Mouse (Mus musculus) Patski (cell line): ENCODE data around the gene Banf1. TPM values are rescaled to one million over a fixed set of nuclear protein-coding genes. Genes with fewer than 3 reads are reported as not detected.

Source experiments
- ATAC-seq: fragments of 100-300 bp; one replicate; pipeline ENCODE4 v1.8.0; 2021
- CTCF ChIA-PET: fragments of 350-600 bp; sonication (Branson Sonifier 250); formaldehyde crosslinking; loops from one replicate; lab custom pipeline; 2022; ENCODE audit warnings: inconsistent platforms; lab: Charles Lee
- POLR2A ChIA-PET: fragments of 350-600 bp; sonication (Branson Sonifier 250); formaldehyde crosslinking; loops from one replicate; lab custom pipeline; 2022; ENCODE audit warnings: antibody characterized with exemption, inconsistent platforms; lab: Charles Lee
- DNase-seq: peaks from one replicate; pipeline ENCODE4 v3.0.0-alpha.2; 2011; ENCODE audit warnings: low read depth, low spot score
- H3K27me3 ChIP-seq: fragments of 371-371 bp; one replicate; pipeline ENCODE4 v1.5.1; 2021
- CTCF ChIP-seq: fragments of 100-300 bp; IDR thresholded peaks from one replicate; pipeline ENCODE4 v1.5.1; 2021
- in situ Hi-C: fragments of 300-500 bp; cut with MboI; formaldehyde crosslinking; loops from 3 replicates; pipeline ENCODE4 v1.11.1; 2018; ENCODE audit warnings: low pct_unique_long_range_greater_than_20kb, mixed read lengths
- polyA plus RNA-seq: library from polyadenylated mRNA; unstranded; gene quantifications from one replicate; pipeline ENCODE4 v1.2.3, GENCODE M21; 2021

The Banf1 gene
- polyA plus RNA-seq, 1 experiment from 2014 or later = 211 TPM

DNA sequence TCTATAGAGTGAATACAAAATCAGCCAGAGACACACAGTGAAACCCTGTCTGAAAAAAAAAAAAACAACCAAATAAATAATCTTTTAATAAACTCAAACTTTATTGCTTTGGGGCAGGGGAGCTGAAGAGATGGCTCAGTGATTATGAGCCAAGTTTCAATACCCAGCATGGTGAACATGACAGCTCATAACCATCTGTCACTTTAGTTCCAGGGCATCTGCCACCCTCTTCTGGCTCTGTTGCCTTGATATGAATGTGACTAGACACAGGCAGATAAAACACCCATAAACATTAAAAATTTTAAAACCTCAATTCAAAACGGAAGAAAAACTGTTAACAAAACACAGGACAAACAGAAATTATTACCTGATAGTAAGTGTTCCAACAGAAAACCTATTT, 10.5 kb upstream of the Banf1 start:
- ATAC-seq = no peak
- H3K27me3 ChIP-seq = no peaks in the 10 kb centered on the region
- no peak for DNase-seq
- ChIA-PET CTCF (interaction anchor here (1.9 kb wide), 1 partner anchor 31 kb away, joined by 5 read pairs; no protein-coding TSS in a partner anchor), POLR2A (no interaction called here)
- TF ChIP-seq CTCF = no peak
- in situ Hi-C loops = no loop called here

GRCm38 (mm10) chr19:5374748-5375147, 7.8 kb upstream of the Banf1 start:
- no peaks in the 10 kb centered on the region for H3K27me3 ChIP-seq
- DNase-seq (no peak), ATAC-seq (no peak)
- POLR2A ChIA-PET = interaction anchor here (1.4 kb wide), 1 partner anchor 10 kb away, joined by 3 read pairs; no protein-coding TSS in a partner anchor
- CTCF ChIA-PET = no interaction called here
- in situ Hi-C loops = no loop called here
- TF ChIP-seq CTCF = no peak

GRCm38 (mm10) chr19:5374177-5374576, 7.2 kb upstream of the Banf1 start:
- POLR2A ChIA-PET = no interaction called here
- DNase-seq (no peak), ATAC-seq (no peak)
- in situ Hi-C loops = no loop called here
- no peak for TF ChIP-seq CTCF
- H3K27me3 ChIP-seq = no peaks in the 10 kb centered on the region
- CTCF ChIA-PET = no interaction called here

- CTCF ChIA-PET = no interaction called here
- ATAC-seq = no peak
These were observed 5.8 kb upstream of the Banf1 start for GRCm38 (mm10) chr19:5372724-5373123.

GRCm38 (mm10) chr19:5370932-5371331, 4.0 kb upstream of the Banf1 start:
- ChIA-PET CTCF (interaction anchor here (1.2 to 1.6 kb wide), 2 partner anchors 8 to 117 kb away, joined by 3 read pairs; partner anchors contain the start of gene Mus81), POLR2A (interaction anchor here (0.7 kb wide), 1 partner anchor 93 kb away, joined by 5 read pairs; no protein-coding TSS in a partner anchor)
- no peak for ATAC-seq

More at GRCm38 (mm10) chr19:5372724-5373123, 5.8 kb upstream of the Banf1 start:
- DNase-seq = no peak
- H3K27me3 ChIP-seq = no peaks in the 10 kb centered on the region
- TF ChIP-seq CTCF = no peak
- in situ Hi-C loops = no loop called here
- POLR2A ChIA-PET = interaction anchor here (0.7 kb wide), 1 partner anchor 20 kb away, joined by 3 read pairs; no protein-coding TSS in a partner anchor

GRCm38 (mm10) chr19:5367455-5367854, 487 bp upstream of the Banf1 start:
- no peak for ATAC-seq
- no peaks in the 10 kb centered on the region for H3K27me3 ChIP-seq
- in situ Hi-C loops = no loop called here
- TF ChIP-seq CTCF = no peak
- no peak for DNase-seq
- ChIA-PET CTCF (interaction anchor here (1.0 to 1.5 kb wide), 2 partner anchors 29 to 62 kb away, joined by 4 read pairs; no protein-coding TSS in a partner anchor), POLR2A (interaction anchor here (0.8 to 2.5 kb wide), 7 partner anchors 16 to 66 kb away, joined by 3 to 10 read pairs (median 5); partner anchors contain the start of genes AI837181 and Drap1)

More at GRCm38 (mm10) chr19:5370932-5371331, 4.0 kb upstream of the Banf1 start:
- no peak for DNase-seq
- peak; percentile 52 for TF ChIP-seq CTCF
- no peaks in the 10 kb centered on the region for H3K27me3 ChIP-seq
- in situ Hi-C loops = no loop called here

GRCm38 (mm10) chr19:5366175-5367052, 554 bp downstream of the Banf1 start, which contains the start of gene Eif1ad:
TSS of gene Eif1ad (plus strand) at chr19:5366741.
- no peak for TF ChIP-seq CTCF
- ChIA-PET CTCF (interaction anchor here (1.0 to 1.5 kb wide), 2 partner anchors 28 to 63 kb away, joined by 4 read pairs; no protein-coding TSS in a partner anchor), POLR2A (interaction anchor here (0.7 to 2.5 kb wide), 9 partner anchors 17 to 316 kb away, joined by 3 to 10 read pairs (median 5); partner anchors contain the start of genes AI837181 and Drap1)
- H3K27me3 ChIP-seq = no peaks in the 10 kb centered on the region
- DNase-seq = peak; percentile 86
- ATAC-seq = peak; percentile 75
- in situ Hi-C loops = no loop called here

DNA sequence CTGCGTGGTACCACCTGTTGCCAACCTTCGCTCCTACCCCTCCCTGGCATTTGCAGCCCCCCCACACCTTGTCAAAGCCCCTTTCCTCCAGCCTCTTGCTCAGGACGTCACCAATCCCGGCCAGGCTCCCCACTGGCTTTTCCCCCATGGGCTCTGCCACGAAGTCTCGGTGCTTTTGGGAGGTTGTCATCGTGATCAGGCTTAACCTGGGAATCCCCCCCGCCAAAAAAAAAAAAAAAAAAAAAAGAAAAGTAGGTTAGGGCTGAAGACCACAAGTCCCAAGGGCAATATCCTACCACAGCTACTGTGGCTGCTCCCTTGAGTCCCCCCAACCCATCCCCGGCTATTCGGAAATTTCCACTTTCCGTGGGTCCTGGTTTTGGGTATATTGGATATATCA, 1.2 kb downstream of the Banf1 start:
- no peak for TF ChIP-seq CTCF
- ChIA-PET POLR2A (interaction anchor here (0.7 to 2.5 kb wide), 5 partner anchors 18 to 316 kb away, joined by 3 to 10 read pairs (median 9); partner anchors contain the start of genes AI837181 and Drap1), CTCF (no interaction called here)
- in situ Hi-C loops = no loop called here
- ATAC-seq (no peak), DNase-seq (no peak)
- no peaks in the 10 kb centered on the region for H3K27me3 ChIP-seq

DNA sequence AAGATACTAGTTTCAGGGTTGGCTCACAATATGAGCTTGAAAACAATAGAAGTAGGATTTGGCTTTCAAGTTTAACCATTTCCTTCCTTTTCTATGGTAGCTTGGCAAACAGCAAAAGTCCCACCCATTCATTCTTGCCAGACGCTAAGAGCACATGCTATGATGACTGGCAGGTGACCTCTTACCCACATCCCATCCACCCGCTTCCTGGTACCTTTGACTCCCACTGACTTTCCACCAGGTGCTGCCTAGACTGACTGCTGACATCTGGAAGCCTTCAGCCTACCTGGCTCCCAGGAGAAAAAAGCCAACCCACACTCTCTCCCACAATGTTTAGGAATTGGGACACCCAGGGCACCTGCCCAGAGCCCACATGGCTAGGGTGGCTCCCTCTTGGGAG, 2.8 kb downstream of the Banf1 start:
- in situ Hi-C loops = no loop called here
- DNase-seq = no peak
- ChIA-PET CTCF (no interaction called here), POLR2A (interaction anchor here (0.6 kb wide), 1 partner anchor 108 kb away, joined by 4 read pairs; no protein-coding TSS in a partner anchor)
- ATAC-seq = no peak
- no peaks in the 10 kb centered on the region for H3K27me3 ChIP-seq
- no peak for TF ChIP-seq CTCF

- DNase-seq (no peak), ATAC-seq (no peak)
- TF ChIP-seq CTCF = no peak
- in situ Hi-C loops = no loop called here
- POLR2A ChIA-PET = no interaction called here
- CTCF ChIA-PET = no interaction called here
- H3K27me3 ChIP-seq = no peaks in the 10 kb centered on the region
These were observed 4.8 kb downstream of the Banf1 start for GRCm38 (mm10) chr19:5362186-5362585.
